Comparison of ENCODE assay signal across 9 mouse cellular contexts in genomic region chr2:92443313-92443712, GRCm38 (mm10).
"Had no signal": no experiment of that assay in that cellular context is flagged by ENCODE, and none has a peak within 500 bp of the region (broad histone marks: within the 10 kb centered on the region; RNA-seq: fewer than 3 reads in every experiment).

No protein-coding gene starts in this region.

- DNase-seq: kidney, adult 18-20 months; kidney, adult 9 months; kidney, postnatal 14 days; liver, embryonic 13.5 days; lung, embryonic 14.5 days; thymus, adult 18-20 months had no signal

- H3K27ac ChIP-seq: liver, embryonic 13.5 days; macrophage; midbrain, embryonic 13.5 days had no signal

- H3K4me3 ChIP-seq: liver, embryonic 13.5 days; midbrain, embryonic 13.5 days had no signal

- H3K27me3 ChIP-seq: midbrain, embryonic 13.5 days had no signal

- H3K9me3 ChIP-seq: liver, embryonic 13.5 days; midbrain, embryonic 13.5 days had no signal

- ATAC-seq: lung, postnatal 0 days had no signal

- H3K36me3 ChIP-seq: liver, embryonic 13.5 days; midbrain, embryonic 13.5 days had no signal

- H3K9ac ChIP-seq: liver, embryonic 13.5 days; lung, embryonic 14.5 days; midbrain, embryonic 13.5 days had no signal

- H3K4me2 ChIP-seq: liver, embryonic 13.5 days; lung, embryonic 14.5 days; midbrain, embryonic 13.5 days had no signal
